In genomic region chr6:4723998-4724757, GRCm38 (mm10) we compare ENCODE assay signal across 18 mouse cellular contexts. TPM values are rescaled to one million over a fixed set of nuclear protein-coding genes. Genes with fewer than 3 reads are reported as not detected.
DNase-seq lines count a peak whose midpoint lies in the region; ATAC-seq and TF ChIP-seq lines count a peak whose summit lies in the region.
"Had no signal": no experiment of that assay in that cellular context is flagged by ENCODE, and none has a peak within 500 bp of the region (broad histone marks: within the 10 kb centered on the region; RNA-seq: fewer than 3 reads in every experiment).

No protein-coding gene starts in this region.

- no peak overlapping the region for H3K9ac ChIP-seq in embryonic facial prominence, embryonic 13.5 days
- H3K9ac ChIP-seq in midbrain, embryonic 13.5 days (replicated peaks) = no peak overlapping the region
- H3K9ac ChIP-seq in midbrain, postnatal 0 days (replicated peaks; ENCODE audit: low read length, poor library complexity, severe bottlenecking) = no peak overlapping the region
- H3K9ac ChIP-seq in neural tube, embryonic 12.5 days = no peak overlapping the region
- H3K9ac ChIP-seq: stomach, embryonic 15.5 days had no signal

- no peak overlapping the region for H3K27ac ChIP-seq in embryonic facial prominence, embryonic 13.5 days
- H3K27ac ChIP-seq in embryonic facial prominence, embryonic 10.5 days (replicated peaks) = no peak overlapping the region
- no peak overlapping the region; the same call in 1 of the 2 replicates for H3K27ac ChIP-seq in midbrain, embryonic 13.5 days
- H3K27ac ChIP-seq in midbrain, postnatal 0 days (ENCODE audit: low read depth, low read length) = no peak overlapping the region
- no peak overlapping the region for H3K27ac ChIP-seq in neural tube, embryonic 12.5 days
- H3K27ac ChIP-seq: stomach, embryonic 15.5 days had no signal

- peak overlapping the region; percentile 30 for H3K4me2 ChIP-seq in embryonic facial prominence, embryonic 13.5 days
- peak overlapping the region; percentile 5; the same call in 1 of the 2 replicates for H3K4me2 ChIP-seq in midbrain, embryonic 13.5 days (replicated peaks)
- no peak overlapping the region for H3K4me2 ChIP-seq in midbrain, postnatal 0 days (ENCODE audit: low read depth, low read length, poor library complexity, severe bottlenecking)
- peak overlapping the region; percentile 35 for H3K4me2 ChIP-seq in neural tube, embryonic 12.5 days (replicated peaks)
- H3K4me2 ChIP-seq: midbrain, embryonic 11.5 days; stomach, embryonic 15.5 days had no signal

- H3K9me3 ChIP-seq in embryonic facial prominence, embryonic 13.5 days = no peaks in the 10 kb centered on the region
- no peaks in the 10 kb centered on the region for H3K9me3 ChIP-seq in embryonic facial prominence, embryonic 10.5 days
- no peaks in the 10 kb centered on the region for H3K9me3 ChIP-seq in midbrain, embryonic 13.5 days
- H3K9me3 ChIP-seq in midbrain, postnatal 0 days (ENCODE audit: low read length) = no peaks in the 10 kb centered on the region
- H3K9me3 ChIP-seq in neural tube, embryonic 12.5 days = no peaks in the 10 kb centered on the region
- H3K9me3 ChIP-seq: G1E; stomach, embryonic 15.5 days had no signal

- no peak for DNase-seq in embryonic facial prominence, embryonic 10.5 days (ENCODE audit: low spot score)
- DNase-seq in midbrain, postnatal 0 days (ENCODE audit: low spot score) = no peak
- DNase-seq in adrenal gland, adult 18-20 months (ENCODE audit: low spot score in 2 of 2) = no peak
- DNase-seq in right cerebral cortex, postnatal 4 days = no peak
- DNase-seq: cerebellum, postnatal 10 days; heart, adult 18-20 months; kidney, adult 11 months; kidney, postnatal 36 days; lung, adult 2 months; lung, postnatal 4 days had no signal

- WGBS in embryonic facial prominence, embryonic 13.5 days = 46% methylated on average over 15 of the region's 15 CpGs
- 71% methylated on average over 15 of the region's 15 CpGs for WGBS in embryonic facial prominence, embryonic 10.5 days
- WGBS in midbrain, embryonic 13.5 days = 51% methylated on average over 15 of the region's 15 CpGs
- WGBS in midbrain, postnatal 0 days = 57% methylated on average over 15 of the region's 15 CpGs
- WGBS in neural tube, embryonic 12.5 days = 33% methylated on average over 15 of the region's 15 CpGs

- no peaks in the 10 kb centered on the region for H3K27me3 ChIP-seq in embryonic facial prominence, embryonic 13.5 days
- no peaks in the 10 kb centered on the region for H3K27me3 ChIP-seq in embryonic facial prominence, embryonic 10.5 days (replicated peaks; ENCODE audit: low read depth, poor library complexity, severe bottlenecking)
- no peaks in the 10 kb centered on the region for H3K27me3 ChIP-seq in midbrain, embryonic 13.5 days
- no peaks in the 10 kb centered on the region for H3K27me3 ChIP-seq in midbrain, postnatal 0 days (ENCODE audit: insufficient read depth, low read length)
- no peaks in the 10 kb centered on the region for H3K27me3 ChIP-seq in neural tube, embryonic 12.5 days (replicated peaks)
- H3K27me3 ChIP-seq: stomach, embryonic 15.5 days had no signal

- H3K4me3 ChIP-seq in embryonic facial prominence, embryonic 13.5 days = no peak overlapping the region
- no peak overlapping the region for H3K4me3 ChIP-seq in embryonic facial prominence, embryonic 10.5 days
- H3K4me3 ChIP-seq in midbrain, embryonic 13.5 days (replicated peaks) = no peak overlapping the region
- no peak overlapping the region for H3K4me3 ChIP-seq in midbrain, postnatal 0 days (ENCODE audit: low read depth, low read length)
- no peak overlapping the region for H3K4me3 ChIP-seq in neural tube, embryonic 12.5 days
- H3K4me3 ChIP-seq: stomach, embryonic 15.5 days had no signal

- H3K4me1 ChIP-seq in embryonic facial prominence, embryonic 13.5 days = peaks cover 6% of the 10 kb centered on the region
- H3K4me1 ChIP-seq in embryonic facial prominence, embryonic 10.5 days = peaks cover 13% of the 10 kb centered on the region
- peaks cover 27% of the 10 kb centered on the region for H3K4me1 ChIP-seq in midbrain, embryonic 13.5 days (replicated peaks)
- no peaks in the 10 kb centered on the region for H3K4me1 ChIP-seq in midbrain, postnatal 0 days (ENCODE audit: insufficient read depth, low read length)
- H3K4me1 ChIP-seq in neural tube, embryonic 12.5 days = peaks cover 13% of the 10 kb centered on the region
- H3K4me1 ChIP-seq: stomach, embryonic 15.5 days had no signal

- ATAC-seq in embryonic facial prominence, embryonic 13.5 days (ENCODE audit: insufficient number of reproducible peaks, insufficient read depth, low FRiP score, low TSS enrichment, low read depth) = no peak
- peak; percentile 53; the same call in 1 of the 2 replicates for ATAC-seq in midbrain, embryonic 13.5 days
- no peak for ATAC-seq in midbrain, postnatal 0 days (ENCODE audit: low FRiP score)
- peak; percentile 78; the same call in 1 of the 2 replicates for ATAC-seq in neural tube, embryonic 12.5 days (ENCODE audit: low FRiP score, low read depth)
- ATAC-seq in granulocyte monocyte progenitor cell, adult 5-6 weeks (replicated peaks; ENCODE audit: poor library complexity, severe bottlenecking) = no peak
- ATAC-seq: CD4-positive, CD25-positive, alpha-beta regulatory T cell, adult 4 months had no signal

- TF ChIP-seq CTCF in midbrain, postnatal 0 days (IDR thresholded peaks at IDR 0.05) = no peak

- no peaks in the 10 kb centered on the region for H3K36me3 ChIP-seq in embryonic facial prominence, embryonic 13.5 days
- H3K36me3 ChIP-seq in embryonic facial prominence, embryonic 10.5 days (replicated peaks) = no peaks in the 10 kb centered on the region
- H3K36me3 ChIP-seq in midbrain, embryonic 13.5 days = no peaks in the 10 kb centered on the region
- H3K36me3 ChIP-seq in midbrain, postnatal 0 days (ENCODE audit: insufficient read depth, low read length) = no peaks in the 10 kb centered on the region
- H3K36me3 ChIP-seq in neural tube, embryonic 12.5 days = no peaks in the 10 kb centered on the region
- H3K36me3 ChIP-seq: G1E; stomach, embryonic 15.5 days had no signal

RNA-seq across cellular contexts. Expression of gene Sgce, which starts 22.8 kb away (rescaled TPM):
- polyA plus RNA-seq in embryonic facial prominence, embryonic 13.5 days (2015; fragmentation: Nextera tagmentation; extraction: Ambion mirVana) = 66.5 and 80.6 TPM in 2 replicates
- 43.8 and 45.1 TPM in 2 replicates for polyA plus RNA-seq in embryonic facial prominence, embryonic 10.5 days (2016; fragmentation: Nextera tagmentation; extraction: Ambion mirVana)
- 61.6 and 68.2 TPM in 2 replicates for polyA plus RNA-seq in midbrain, embryonic 13.5 days (2015; fragmentation: Nextera tagmentation; extraction: Ambion mirVana)
- total RNA-seq in midbrain, postnatal 0 days (2014; rRNA removed) = 35.0 and 36.3 TPM in 2 replicates
- polyA plus RNA-seq in midbrain, postnatal 0 days (2015; fragmentation: Nextera tagmentation; extraction: Ambion mirVana) = 44.6 and 49.2 TPM in 2 replicates
- 60.0 and 61.9 TPM in 2 replicates for polyA plus RNA-seq in neural tube, embryonic 12.5 days (2016; fragmentation: Nextera tagmentation; extraction: Ambion mirVana)
- total RNA-seq in adrenal gland, adult 18-20 months (2021) = 10 to 100 TPM; 70.9 to 72.3 TPM
- total RNA-seq in granulocyte monocyte progenitor cell, adult 5-6 weeks (2014; fragmentation: Nextera tagmentation) = not detected in 2 replicates
- 1.0 and 2.3 TPM in 2 replicates for total RNA-seq in granulocyte monocyte progenitor cell, adult 5-6 weeks (2017)
- polyA plus RNA-seq: G1E had no signal

RNA-seq across cellular contexts. Expression of gene Peg10, which starts 22.9 kb away (rescaled TPM):
- polyA plus RNA-seq in embryonic facial prominence, embryonic 13.5 days (2015; fragmentation: Nextera tagmentation; extraction: Ambion mirVana) = 7.6 and 7.8 TPM in 2 replicates
- polyA plus RNA-seq in embryonic facial prominence, embryonic 10.5 days (2016; fragmentation: Nextera tagmentation; extraction: Ambion mirVana) = 15.7 and 18.1 TPM in 2 replicates
- 7.3 and 10.0 TPM in 2 replicates for polyA plus RNA-seq in midbrain, embryonic 13.5 days (2015; fragmentation: Nextera tagmentation; extraction: Ambion mirVana)
- 55.9 and 62.9 TPM in 2 replicates for total RNA-seq in midbrain, postnatal 0 days (2014; rRNA removed)
- 4.7 and 6.7 TPM in 2 replicates for polyA plus RNA-seq in midbrain, postnatal 0 days (2015; fragmentation: Nextera tagmentation; extraction: Ambion mirVana)
- 6.0 TPM in 2 replicates for polyA plus RNA-seq in neural tube, embryonic 12.5 days (2016; fragmentation: Nextera tagmentation; extraction: Ambion mirVana)
- total RNA-seq in adrenal gland, adult 18-20 months (2021) = 100 to 1,000 TPM; 324 to 506 TPM
- not detected in 2 replicates for total RNA-seq in granulocyte monocyte progenitor cell, adult 5-6 weeks (2014; fragmentation: Nextera tagmentation)
- total RNA-seq in granulocyte monocyte progenitor cell, adult 5-6 weeks (2017) = 0.04 and 0.15 TPM in 2 replicates
- polyA plus RNA-seq: CD4-positive, CD25-positive, alpha-beta regulatory T cell, adult 4 months; G1E had no signal

Comparison
In these comparisons a context has a peak if more than half of its experiments do, and no peak if none do; other contexts are left out.
1. ATAC-seq: peak in midbrain, embryonic 13.5 days (single experiment) and neural tube, embryonic 12.5 days (single experiment); none in embryonic facial prominence, embryonic 13.5 days (single experiment), midbrain, postnatal 0 days (single experiment) and granulocyte monocyte progenitor cell, adult 5-6 weeks (single experiment).